Mouse (Mus musculus): ENCODE data around the gene Pcsk4. TPM values are rescaled to one million over a fixed set of nuclear protein-coding genes. Genes with fewer than 3 reads are reported as not detected.

Gene Pcsk4
- total and polyA plus RNA-seq, 3 experiments = 1.4 to 4.9 (median 1.8) TPM

DNA sequence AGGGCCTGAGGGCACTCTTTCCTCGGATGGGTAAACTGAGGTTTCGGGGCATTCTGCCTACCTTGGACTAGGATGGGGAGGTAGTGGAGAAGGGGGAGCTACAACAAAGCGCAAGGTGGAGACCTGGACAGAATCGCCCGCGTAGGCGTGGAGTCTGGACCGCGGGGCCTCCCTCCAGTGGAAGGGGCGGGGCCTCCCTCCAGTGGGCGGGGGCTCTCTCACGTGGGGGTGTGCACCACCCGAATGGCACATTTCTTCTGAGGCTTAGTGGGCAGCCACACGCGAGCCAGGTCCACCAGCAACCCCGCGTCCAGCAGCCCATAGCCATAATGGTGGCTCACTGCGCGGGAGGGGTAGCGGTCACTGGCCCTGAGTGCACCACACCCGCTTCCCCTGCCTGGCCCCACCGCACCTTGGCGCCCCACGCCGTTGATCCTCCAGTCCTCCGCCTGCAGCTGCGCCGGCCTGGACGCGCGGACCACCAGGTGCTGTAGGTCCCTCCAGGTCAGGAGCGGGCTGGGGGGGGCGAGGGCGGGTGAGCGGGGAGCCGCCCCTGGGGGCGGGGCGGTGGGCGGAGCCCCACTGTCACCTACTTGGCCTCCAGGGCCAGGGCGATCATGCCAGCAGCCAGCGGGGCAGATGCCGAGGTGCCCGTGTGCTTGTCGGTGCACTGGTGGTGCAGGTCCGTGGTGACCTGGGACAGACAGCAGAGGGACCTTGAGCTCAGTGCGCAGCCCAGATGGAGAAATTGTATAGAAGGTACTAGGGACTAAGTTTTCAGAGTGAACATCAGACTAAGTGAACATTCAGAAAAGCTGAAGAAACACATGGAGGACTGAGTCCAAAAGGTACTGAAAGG lies 5.8 kb downstream of the Pcsk4 start:
- no peaks in the 10 kb centered on the region for H3K79me2 ChIP-seq (replicated peaks; ENCODE audit: control insufficient read depth, insufficient read depth, low read length)
- TF ChIP-seq EP300 (IDR thresholded peaks at IDR 0.05; ENCODE audit: insufficient read depth, low read depth, low read length) (peak; percentile 52; the same call in 1 of the 2 replicates), POLR2A (IDR thresholded peaks at IDR 0.05; ENCODE audit: insufficient read depth, low read depth, low read length) (0 out of 2 replicates have a peak, but pooled peaks have one; percentile 30), CTCF (IDR thresholded peaks at IDR 0.05) (peak; percentile 25)
- no peaks in the 10 kb centered on the region for H3K36me3 ChIP-seq (ENCODE audit: control insufficient read depth, insufficient read depth, low read length)
- intact Hi-C loops (cut with DNase I) = loop anchor here (10.0 kb wide), 1 partner anchor 149 kb away; the partner anchor contains the start of genes 1600002K03Rik and Efna2
- peak; percentile 80 to 85 for DNase-seq
- H3K4me1 ChIP-seq (ENCODE audit: control insufficient read depth, insufficient read depth, low read length) = peaks cover 8% of the 10 kb centered on the region
- peak overlapping the region; percentile 87 for H3K9ac ChIP-seq (ENCODE audit: low read depth, low read length)
- H3K27ac ChIP-seq = peak overlapping the region; percentile 85
- WGBS = 3% methylated on average over 38 of the region's 46 CpGs
- H3K4me3 ChIP-seq = peak overlapping the region; percentile 68
- H3K27me3 ChIP-seq (ENCODE audit: control insufficient read depth, insufficient read depth, low read length) = no peaks in the 10 kb centered on the region

DNA sequence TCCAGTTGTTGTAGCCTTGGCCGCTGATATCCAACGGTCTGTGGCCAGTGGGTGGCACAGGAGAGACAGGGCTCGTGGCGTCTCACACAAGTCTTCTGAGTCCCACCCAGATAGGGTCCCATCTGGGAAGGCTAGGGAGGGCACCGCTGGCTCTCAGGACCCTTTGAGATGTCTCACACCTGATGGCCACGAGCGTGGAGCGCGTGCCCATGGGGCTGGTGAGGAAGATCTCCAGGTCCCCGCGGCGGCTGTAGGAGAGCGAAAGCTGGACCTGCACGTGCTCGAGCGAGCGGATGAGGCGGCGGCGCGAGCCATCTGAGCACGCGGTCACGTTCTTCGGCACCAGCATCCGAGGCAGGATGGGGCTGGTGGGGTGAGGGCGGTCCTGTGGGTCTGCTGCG lies 6.5 kb downstream of the Pcsk4 start:
- DNase-seq = peak; percentile 56 to 58
- WGBS = 8% methylated on average over 28 of the region's 28 CpGs
- Histone ChIP-seq H3K27ac (peak overlapping the region; percentile 12), H3K79me2 (replicated peaks; ENCODE audit: control insufficient read depth, insufficient read depth, low read length) (no peaks in the 10 kb centered on the region), H3K4me3 (peak overlapping the region; percentile 68), H3K27me3 (ENCODE audit: control insufficient read depth, insufficient read depth, low read length) (no peaks in the 10 kb centered on the region), H3K9ac (ENCODE audit: low read depth, low read length) (peak overlapping the region; percentile 87), H3K36me3 (ENCODE audit: control insufficient read depth, insufficient read depth, low read length) (no peaks in the 10 kb centered on the region), H3K4me1 (ENCODE audit: control insufficient read depth, insufficient read depth, low read length) (peaks cover 8% of the 10 kb centered on the region)
- 0 out of 2 replicates have a peak, but pooled peaks have one; percentile 2 for TF ChIP-seq CTCF (IDR thresholded peaks at IDR 0.05)
- no peak for TF ChIP-seq POLR2A (IDR thresholded peaks at IDR 0.05; ENCODE audit: insufficient read depth, low read depth, low read length)
- TF ChIP-seq EP300 (IDR thresholded peaks at IDR 0.05; ENCODE audit: insufficient read depth, low read depth, low read length) = no peak
- intact Hi-C loops (cut with DNase I) = loop anchor here (10.0 kb wide), 1 partner anchor 148 kb away; the partner anchor contains the start of genes 1600002K03Rik and Efna2

DNA sequence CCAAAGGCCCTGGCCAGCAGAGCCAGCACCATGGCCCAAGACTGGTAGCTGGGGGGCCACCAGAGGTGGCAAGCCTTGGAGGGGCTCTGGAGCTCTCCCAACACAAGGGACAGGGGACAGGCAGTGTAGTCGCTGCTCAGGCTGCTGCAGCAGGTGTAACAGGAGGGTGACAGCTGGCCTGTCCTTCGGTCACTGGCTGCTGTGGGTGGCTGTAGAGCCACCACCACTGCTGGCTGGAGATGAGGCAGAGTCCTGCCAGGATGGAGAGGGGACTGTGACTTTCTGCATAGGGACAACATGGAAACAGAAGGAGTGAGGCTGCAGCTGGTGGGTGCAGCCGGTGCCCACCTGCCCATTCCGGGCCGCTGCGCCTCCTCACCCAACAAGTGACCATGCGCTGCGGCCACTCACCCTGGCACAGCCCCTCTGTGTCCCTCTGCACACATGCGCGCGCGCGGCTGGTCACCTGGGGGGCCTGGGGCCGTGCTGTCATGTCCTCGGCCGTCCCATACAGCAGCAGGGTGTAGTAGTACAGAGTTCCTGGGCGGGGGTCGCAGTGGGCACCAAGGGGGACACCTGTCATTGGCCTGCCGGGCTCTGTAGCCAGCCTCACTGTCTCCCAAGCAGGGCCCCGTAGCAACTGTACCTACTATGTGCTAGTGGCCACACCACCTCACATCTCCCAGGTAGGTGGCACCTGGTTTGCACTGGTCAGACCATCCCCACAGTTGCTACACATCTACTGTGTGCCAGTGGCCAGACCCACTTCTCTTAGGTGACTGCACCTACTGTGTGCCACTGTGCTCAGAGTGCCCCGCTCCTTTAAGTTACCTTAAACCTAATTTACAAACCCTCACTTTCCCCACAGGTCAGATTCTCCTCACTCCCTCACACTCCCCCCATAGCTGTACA lies 7.4 kb downstream of the Pcsk4 start:
- H3K27me3 ChIP-seq (ENCODE audit: control insufficient read depth, insufficient read depth, low read length) = no peaks in the 10 kb centered on the region
- DNase-seq = no peak
- 93% methylated on average over 21 of the region's 21 CpGs for WGBS
- H3K9ac ChIP-seq (ENCODE audit: low read depth, low read length) = no peak overlapping the region
- peaks cover 8% of the 10 kb centered on the region for H3K4me1 ChIP-seq (ENCODE audit: control insufficient read depth, insufficient read depth, low read length)
- H3K79me2 ChIP-seq (replicated peaks; ENCODE audit: control insufficient read depth, insufficient read depth, low read length) = no peaks in the 10 kb centered on the region
- H3K36me3 ChIP-seq (ENCODE audit: control insufficient read depth, insufficient read depth, low read length) = no peaks in the 10 kb centered on the region
- no peak overlapping the region for H3K27ac ChIP-seq
- intact Hi-C loops (cut with DNase I) = loop anchor here (10.0 kb wide), 1 partner anchor 147 kb away; the partner anchor contains the start of genes 1600002K03Rik and Efna2
- TF ChIP-seq POLR2A (IDR thresholded peaks at IDR 0.05; ENCODE audit: insufficient read depth, low read depth, low read length) (no peak), CTCF (IDR thresholded peaks at IDR 0.05) (no peak), EP300 (IDR thresholded peaks at IDR 0.05; ENCODE audit: insufficient read depth, low read depth, low read length) (no peak)
- no peak overlapping the region for H3K4me3 ChIP-seq

DNA sequence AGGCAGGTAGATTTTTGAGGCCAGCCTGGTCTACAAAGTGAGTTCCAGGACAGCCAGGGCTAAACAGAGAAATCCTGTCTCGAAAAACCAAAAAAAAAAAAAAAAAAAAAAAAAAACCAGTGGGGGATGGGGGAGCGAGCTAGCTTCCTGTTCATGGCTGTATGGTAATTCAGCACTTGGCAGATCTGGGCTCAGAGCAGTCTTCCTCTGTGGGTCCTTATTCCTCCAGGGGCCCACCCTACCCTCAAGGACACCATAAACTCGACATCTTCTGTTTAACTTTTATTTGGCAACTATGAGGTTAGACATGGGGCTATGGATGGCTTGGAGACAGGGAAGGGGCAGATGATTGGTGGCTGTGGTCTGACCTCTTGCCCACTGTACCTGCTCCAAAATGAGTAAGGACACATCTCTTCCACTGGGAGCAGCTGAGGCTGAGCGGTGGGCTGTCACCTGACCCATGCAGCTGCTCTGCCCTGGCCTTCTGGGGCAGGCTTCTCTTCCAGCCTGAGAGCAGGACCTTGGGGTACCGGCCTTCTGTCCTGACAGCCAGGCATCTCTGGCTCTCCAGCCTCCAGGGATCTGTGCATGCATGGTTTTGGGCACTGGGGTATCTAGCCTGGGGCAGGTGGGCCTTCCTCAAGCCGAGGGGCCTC lies 8.2 kb downstream of the Pcsk4 start:
- no peaks in the 10 kb centered on the region for H3K27me3 ChIP-seq (ENCODE audit: control insufficient read depth, insufficient read depth, low read length)
- H3K9ac ChIP-seq (ENCODE audit: low read depth, low read length) = no peak overlapping the region
- H3K4me3 ChIP-seq = no peak overlapping the region
- intact Hi-C loops (cut with DNase I) = loop anchor here (10.0 kb wide), 1 partner anchor 146 kb away; the partner anchor contains the start of genes 1600002K03Rik and Efna2
- no peaks in the 10 kb centered on the region for H3K79me2 ChIP-seq (replicated peaks; ENCODE audit: control insufficient read depth, insufficient read depth, low read length)
- H3K4me1 ChIP-seq (ENCODE audit: control insufficient read depth, insufficient read depth, low read length) = peaks cover 11% of the 10 kb centered on the region
- 66% methylated on average over 6 of the region's 6 CpGs for WGBS
- no peak for DNase-seq
- H3K27ac ChIP-seq = no peak overlapping the region
- no peaks in the 10 kb centered on the region for H3K36me3 ChIP-seq (ENCODE audit: control insufficient read depth, insufficient read depth, low read length)
- TF ChIP-seq POLR2A (IDR thresholded peaks at IDR 0.05; ENCODE audit: insufficient read depth, low read depth, low read length) (no peak), CTCF (IDR thresholded peaks at IDR 0.05) (no peak), EP300 (IDR thresholded peaks at IDR 0.05; ENCODE audit: insufficient read depth, low read depth, low read length) (no peak)

DNA sequence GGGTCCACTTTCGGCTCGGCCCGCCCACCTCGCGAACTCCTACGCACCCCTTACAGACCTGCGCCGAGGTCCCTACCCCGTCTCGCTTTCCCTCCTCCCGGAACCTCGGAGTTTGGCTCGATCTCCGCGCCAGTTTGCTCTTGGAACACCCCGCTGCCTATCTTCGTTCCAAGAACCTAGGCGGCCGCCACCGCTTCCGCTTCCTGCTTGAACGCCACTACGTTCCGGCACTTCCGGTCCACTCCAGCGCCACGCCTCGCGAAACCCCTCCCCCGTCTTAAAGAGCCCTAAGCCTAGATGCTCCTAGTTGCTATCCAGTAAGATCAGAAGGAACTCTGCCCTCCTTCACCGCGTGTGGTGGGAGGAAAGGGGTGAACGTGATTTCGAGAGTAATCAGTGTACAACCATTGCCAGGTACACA lies 8.9 kb downstream of the Pcsk4 start, which contains the start of gene 2310011J03Rik:
Gene 2310011J03Rik (minus strand): TSS at position 198 of the 421 bp plus-strand sequence.
- Histone ChIP-seq H3K27ac (peak within 1 kb of the TSS; percentile 87), H3K36me3 (ENCODE audit: control insufficient read depth, insufficient read depth, low read length) (no peaks in the 10 kb centered on the region), H3K4me3 (peak within 1 kb of the TSS; percentile 90), H3K79me2 (replicated peaks; ENCODE audit: control insufficient read depth, insufficient read depth, low read length) (no peaks in the 10 kb centered on the region), H3K4me1 (ENCODE audit: control insufficient read depth, insufficient read depth, low read length) (peaks cover 11% of the 10 kb centered on the region), H3K27me3 (ENCODE audit: control insufficient read depth, insufficient read depth, low read length) (no peaks in the 10 kb centered on the region), H3K9ac (ENCODE audit: low read depth, low read length) (peak within 1 kb of the TSS; percentile 83)
- intact Hi-C loops (cut with DNase I) = loop anchor here (1.0 to 10.0 kb wide), 2 partner anchors 25 to 146 kb away; partner anchors contain the start of genes 1600002K03Rik, Apc2 and Efna2
- DNase-seq = peak; percentile 93 to 94
- TF ChIP-seq POLR2A (IDR thresholded peaks at IDR 0.05; ENCODE audit: insufficient read depth, low read depth, low read length) (peak; percentile 84), CTCF (IDR thresholded peaks at IDR 0.05) (no peak), EP300 (IDR thresholded peaks at IDR 0.05; ENCODE audit: insufficient read depth, low read depth, low read length) (peak; percentile 80; the same call in 1 of the 2 replicates)
- WGBS = under 1% methylated on average over 34 of the region's 34 CpGs
